Mouse (Mus musculus) E14TG2a.4 (cell line): ENCODE data around the gene Gatd1.

Experiments used
- CTCF ChIP-seq: conservative IDR thresholded peaks from 2 replicates; pipeline ENCODE4 v1.5.1; 2014; ENCODE audit warnings: low read length
- NANOG ChIP-seq: IDR thresholded peaks from 2 replicates; pipeline ENCODE4 v1.6.1; 2014; ENCODE audit warnings: borderline replicate concordance, low read length, mixed read lengths
- POU5F1 ChIP-seq: IDR thresholded peaks from 2 replicates; pipeline ENCODE4 v1.6.1; 2014; ENCODE audit warnings: low read length, borderline replicate concordance

- TF ChIP-seq CTCF (no peak), POU5F1 (no peak), NANOG (no peak)
Observed at GRCm38 (mm10) chr7:141361510-141361909, 52.4 kb downstream of the Gatd1 start.
